Mouse (Mus musculus): ENCODE measurements at regions not wholly inside any gene's neighbourhood (a gene's known extent, or its start where the extent isn't known, plus 50 kb on each side); places are given as distances from the start of the nearest gene placed in this dataset.
"Not testable (repeated sequence)": the region's sequence is repeated elsewhere in the genome, so short reads cannot be mapped to it uniquely, and the experiment has no call there.

GRCm38 (mm10) chr19:33860658-33861057 is 73.4 kb upstream of the Lipo1 start:
- H3K4me3 ChIP-seq (ENCODE audit: low read depth, low read length) = no peak overlapping the region
- no peaks in the 10 kb centered on the region for H3K4me1 ChIP-seq (ENCODE audit: control insufficient read depth, insufficient read depth, low read length)
- H3K36me3 ChIP-seq (ENCODE audit: control insufficient read depth, insufficient read depth, low read length) = no peaks in the 10 kb centered on the region
- ATAC-seq (no peak), DNase-seq (ENCODE audit: low spot score) (peak; percentile 3)
- 67% methylated on average over 1 of the region's 1 CpGs for WGBS
- no peak overlapping the region for H3K9ac ChIP-seq (ENCODE audit: low read length)
- H3K4me2 ChIP-seq (ENCODE audit: low read length) = no peak overlapping the region
- no peak overlapping the region for H3K27ac ChIP-seq (ENCODE audit: low read depth, low read length)
- H3K9me3 ChIP-seq (replicated peaks; ENCODE audit: control insufficient read depth, low read length) = no peaks in the 10 kb centered on the region
- H3K27me3 ChIP-seq (replicated peaks; ENCODE audit: control insufficient read depth, insufficient read depth, low read length) = no peaks in the 10 kb centered on the region

DNA sequence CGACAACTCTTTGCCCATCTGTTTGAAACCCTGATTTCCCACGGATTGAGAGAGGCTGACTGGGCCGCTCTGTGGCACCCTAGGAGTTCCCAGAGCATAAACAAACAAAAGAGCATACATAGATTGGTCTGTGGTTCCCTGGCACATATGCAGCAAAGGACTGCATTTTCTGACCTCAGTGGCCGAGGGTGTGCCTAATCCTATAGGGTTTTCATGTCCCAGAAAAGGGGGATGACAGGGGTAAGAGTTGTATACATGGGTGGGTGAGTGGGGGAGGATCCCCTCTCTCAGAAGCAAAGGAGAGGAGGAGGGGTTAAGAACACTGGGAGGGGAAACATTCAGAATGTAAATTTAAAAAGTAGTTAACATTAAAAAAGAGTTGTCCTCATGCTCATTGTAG is 63.8 kb upstream of the Lipo1 start:
- Histone ChIP-seq H3K27ac (ENCODE audit: low read depth, low read length) (no peak overlapping the region), H3K4me3 (ENCODE audit: low read depth, low read length) (no peak overlapping the region), H3K4me1 (ENCODE audit: control insufficient read depth, insufficient read depth, low read length) (no peaks in the 10 kb centered on the region), H3K9me3 (replicated peaks; ENCODE audit: control insufficient read depth, low read length) (no peaks in the 10 kb centered on the region), H3K4me2 (ENCODE audit: low read length) (no peak overlapping the region), H3K9ac (ENCODE audit: low read length) (no peak overlapping the region), H3K36me3 (ENCODE audit: control insufficient read depth, insufficient read depth, low read length) (no peaks in the 10 kb centered on the region), H3K27me3 (replicated peaks; ENCODE audit: control insufficient read depth, insufficient read depth, low read length) (no peaks in the 10 kb centered on the region)
- WGBS = 55% methylated on average over 4 of the region's 4 CpGs
- DNase-seq (ENCODE audit: low spot score) (no peak), ATAC-seq (no peak)

GRCm38 (mm10) chr19:33850611-33851010 is 63.4 kb upstream of the Lipo1 start:
- no peaks in the 10 kb centered on the region for H3K4me1 ChIP-seq (ENCODE audit: control insufficient read depth, insufficient read depth, low read length)
- no peak overlapping the region for H3K4me2 ChIP-seq (ENCODE audit: low read length)
- no peak overlapping the region for H3K4me3 ChIP-seq (ENCODE audit: low read depth, low read length)
- DNase-seq (ENCODE audit: low spot score) = no peak
- ATAC-seq = no peak
- no peak overlapping the region for H3K9ac ChIP-seq (ENCODE audit: low read length)
- no peaks in the 10 kb centered on the region for H3K9me3 ChIP-seq (replicated peaks; ENCODE audit: control insufficient read depth, low read length)
- no peaks in the 10 kb centered on the region for H3K27me3 ChIP-seq (replicated peaks; ENCODE audit: control insufficient read depth, insufficient read depth, low read length)
- H3K36me3 ChIP-seq (ENCODE audit: control insufficient read depth, insufficient read depth, low read length) = no peaks in the 10 kb centered on the region
- no peak overlapping the region for H3K27ac ChIP-seq (ENCODE audit: low read depth, low read length)

GRCm38 (mm10) chr19:33850136-33850535 is 62.9 kb upstream of the Lipo1 start:
- H3K4me3 ChIP-seq (ENCODE audit: low read depth, low read length); H3K4me1 ChIP-seq (ENCODE audit: control insufficient read depth, insufficient read depth, low read length); H3K36me3 ChIP-seq (ENCODE audit: control insufficient read depth, insufficient read depth, low read length); DNase-seq (ENCODE audit: low spot score); H3K9me3 ChIP-seq (replicated peaks; ENCODE audit: control insufficient read depth, low read length); H3K27me3 ChIP-seq (replicated peaks; ENCODE audit: control insufficient read depth, insufficient read depth, low read length); H3K9ac ChIP-seq (ENCODE audit: low read length); ATAC-seq; H3K27ac ChIP-seq (ENCODE audit: low read depth, low read length); H3K4me2 ChIP-seq (ENCODE audit: low read length): not testable (repeated sequence)
- WGBS = 87% methylated on average over 3 of the region's 3 CpGs

DNA sequence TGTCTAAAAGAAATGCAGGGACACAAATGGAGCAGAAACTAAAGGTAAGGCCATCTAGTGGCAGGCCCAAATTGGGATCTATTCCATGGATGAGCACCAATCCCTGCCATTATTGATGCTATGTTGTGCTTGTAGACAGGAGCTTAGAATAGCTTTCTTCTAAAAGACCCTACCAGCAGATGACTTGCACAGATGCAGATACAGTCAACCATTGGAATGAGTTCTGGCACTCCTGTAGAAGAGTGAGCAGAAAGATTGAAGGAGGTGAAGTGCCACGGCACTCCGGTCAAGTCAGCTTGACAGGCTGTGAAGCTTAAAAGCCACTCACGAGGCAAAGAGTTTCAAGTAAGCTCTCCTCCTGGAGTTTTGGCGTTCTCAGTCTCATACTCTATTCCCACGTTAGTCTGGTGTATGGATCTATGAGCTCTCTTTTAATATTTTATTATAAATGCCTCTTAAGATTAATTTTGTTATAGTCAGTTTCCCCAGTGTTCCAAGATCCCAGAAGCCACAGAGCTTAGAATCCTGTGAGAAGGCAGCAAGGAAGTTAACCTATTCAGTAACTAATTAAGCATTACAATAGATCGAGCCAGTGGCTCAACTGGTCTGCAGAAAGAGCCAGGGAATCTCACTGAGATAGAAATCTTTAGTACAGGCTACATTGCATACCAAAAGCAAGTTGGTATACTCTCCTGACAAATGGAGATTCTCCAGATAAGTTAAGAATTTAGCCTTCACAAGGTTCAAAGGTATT is 62.2 kb upstream of the Lipo1 start:
- H3K4me3 ChIP-seq (ENCODE audit: low read depth, low read length); H3K4me1 ChIP-seq (ENCODE audit: control insufficient read depth, insufficient read depth, low read length); H3K4me2 ChIP-seq (ENCODE audit: low read length); H3K9me3 ChIP-seq (replicated peaks; ENCODE audit: control insufficient read depth, low read length); H3K9ac ChIP-seq (ENCODE audit: low read length); DNase-seq (ENCODE audit: low spot score); H3K36me3 ChIP-seq (ENCODE audit: control insufficient read depth, insufficient read depth, low read length); H3K27me3 ChIP-seq (replicated peaks; ENCODE audit: control insufficient read depth, insufficient read depth, low read length); H3K27ac ChIP-seq (ENCODE audit: low read depth, low read length); ATAC-seq: not testable (repeated sequence)
- WGBS = 82% methylated on average over 6 of the region's 6 CpGs

Data from forebrain, embryonic 14.5 days (tissue).